Mouse (Mus musculus) lung, embryonic 14.5 days (tissue): ENCODE results near the gene Tes. TPM values are rescaled to one million over a fixed set of nuclear protein-coding genes. Genes with fewer than 3 reads are reported as not detected.

Experiments
- ATAC-seq: fragments of 200-750 bp; cut with Nextera tagmentation; 2 replicates; pipeline ENCODE4 v1.8.0; 2017; ENCODE audit warnings: mild to moderate bottlenecking, moderate TSS enrichment, moderate library complexity; ENCODE audit not compliant: insufficient read depth
- DNase-seq: peaks from one replicate; pipeline ENCODE4 v3.0.0-alpha.2; 2015
- H3K27ac ChIP-seq: fragments of 300-500 bp; sonication (generic); 2 replicates; pipeline ENCODE4 v1.5.1; 2014; ENCODE audit warnings: low read depth, mild to moderate bottlenecking, moderate library complexity
- H3K27me3 ChIP-seq: fragments of 300-500 bp; sonication (generic); 2 replicates; pipeline ENCODE4 v1.6.1; 2014; ENCODE audit warnings: low read length, control low read depth; ENCODE audit not compliant: insufficient read depth
- H3K36me3 ChIP-seq: fragments of 300-500 bp; sonication (generic); 2 replicates; pipeline ENCODE4 v1.6.1; 2014; ENCODE audit warnings: control low read depth; ENCODE audit not compliant: insufficient read depth
- H3K4me1 ChIP-seq: fragments of 300-500 bp; sonication (generic); 2 replicates; pipeline ENCODE4 v1.6.1; 2014; ENCODE audit warnings: antibody characterized with exemption, control low read depth; ENCODE audit not compliant: insufficient read depth
- H3K4me2 ChIP-seq: fragments of 300-500 bp; sonication (generic); 2 replicates; pipeline ENCODE4 v1.6.1; 2014; ENCODE audit warnings: mild to moderate bottlenecking
- H3K4me3 ChIP-seq: fragments of 300-500 bp; sonication (generic); 2 replicates; pipeline ENCODE4 v1.5.1; 2014; ENCODE audit warnings: low read depth, low read length
- H3K9ac ChIP-seq: fragments of 300-500 bp; sonication (generic); 2 replicates; pipeline ENCODE4 v1.6.1; 2014
- H3K9me3 ChIP-seq: fragments of 300-500 bp; sonication (generic); 2 replicates; pipeline ENCODE4 v1.6.1; 2016; ENCODE audit warnings: low read depth, low read length, control low read depth
- CTCF ChIP-seq: IDR thresholded peaks from 2 replicates; pipeline ENCODE4 v1.5.1; 2016; ENCODE audit warnings: antibody characterized with exemption, low read depth
- WGBS: fragments of 180-500 bp; shearing (Covaris S2); extraction: QIAGEN DNeasy Blood & Tissue Kit; methylation state at CpG from one replicate; pipeline ENCODE4 v1.1.7; 2014; 5-methylcytosine and 5-hydroxymethylcytosine counted together
- polyA plus RNA-seq: library from polyadenylated mRNA; unstranded; fragments of >200 nt; fragmentation: Nextera tagmentation; extraction: Ambion mirVana; gene quantifications from 2 replicates; pipeline ENCODE4 v1.2.1, GENCODE M21; 2014

Tes gene
- polyA plus RNA-seq, 1 experiment from 2014 or later = 77.0 TPM

DNA sequence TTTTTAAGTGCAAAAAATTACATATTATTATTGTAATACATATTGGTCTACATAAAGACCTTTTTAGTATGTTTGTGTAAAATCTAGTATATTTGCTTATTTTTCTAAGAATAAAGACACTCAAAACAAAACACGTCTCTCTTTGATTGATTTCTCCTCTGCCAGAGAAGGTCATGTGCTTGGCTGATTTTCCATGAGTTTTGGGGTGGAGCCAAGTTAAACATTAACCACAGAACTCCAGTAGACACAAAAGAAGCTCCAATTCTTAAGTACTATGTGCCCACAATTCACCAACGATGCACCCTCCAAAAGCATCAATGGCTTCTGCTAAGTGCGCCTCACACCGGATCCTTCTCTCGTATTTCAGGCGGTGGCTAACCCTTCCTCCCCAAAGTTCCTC lies 2.6 kb upstream of the Tes start:
- Histone ChIP-seq H3K4me1 (0 out of 2 replicates have a peak, but pooled peaks cover 3% of the 10 kb centered on the region), H3K27me3 (no peaks in the 10 kb centered on the region), H3K9me3 (no peaks in the 10 kb centered on the region), H3K27ac (no peak overlapping the region), H3K36me3 (no peaks in the 10 kb centered on the region), H3K4me3 (no peak overlapping the region), H3K9ac (no peak overlapping the region), H3K4me2 (no peak overlapping the region)
- WGBS = 61% methylated on average over 6 of the region's 6 CpGs
- DNase-seq = peak; percentile 79
- ATAC-seq = no peak
- TF ChIP-seq CTCF = no peak

DNA sequence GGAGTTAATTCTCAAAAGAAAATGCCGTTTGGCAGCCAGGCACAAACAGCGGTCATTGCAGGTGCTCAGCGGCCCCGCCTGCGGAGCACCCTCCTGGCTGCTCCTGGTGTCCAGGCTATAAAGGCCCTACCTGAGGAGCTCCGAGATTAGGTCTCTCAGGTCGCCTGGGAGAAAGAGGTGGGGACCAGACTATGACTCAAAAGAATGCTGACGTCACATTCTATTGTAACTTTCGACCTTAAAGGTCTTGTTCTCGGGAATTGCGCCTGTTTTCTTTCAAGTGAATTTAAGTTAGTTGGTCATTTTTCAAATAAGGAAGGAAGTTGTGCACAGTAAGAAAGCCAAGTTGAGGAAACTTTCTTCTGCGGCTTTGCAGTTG lies 831 bp downstream of the Tes start:
- H3K4me2 ChIP-seq = peak overlapping the region; percentile 83
- peak overlapping the region; percentile 72 for H3K4me3 ChIP-seq
- no peak for TF ChIP-seq CTCF
- H3K36me3 ChIP-seq = no peaks in the 10 kb centered on the region
- WGBS = 2% methylated on average over 12 of the region's 12 CpGs
- peak overlapping the region; percentile 89 for H3K9ac ChIP-seq
- peak; percentile 66 for ATAC-seq
- DNase-seq = peak; percentile 56
- H3K27me3 ChIP-seq = no peaks in the 10 kb centered on the region
- no peaks in the 10 kb centered on the region for H3K9me3 ChIP-seq
- H3K4me1 ChIP-seq = 0 out of 2 replicates have a peak, but pooled peaks cover 3% of the 10 kb centered on the region
- peak overlapping the region; percentile 81 for H3K27ac ChIP-seq

DNA sequence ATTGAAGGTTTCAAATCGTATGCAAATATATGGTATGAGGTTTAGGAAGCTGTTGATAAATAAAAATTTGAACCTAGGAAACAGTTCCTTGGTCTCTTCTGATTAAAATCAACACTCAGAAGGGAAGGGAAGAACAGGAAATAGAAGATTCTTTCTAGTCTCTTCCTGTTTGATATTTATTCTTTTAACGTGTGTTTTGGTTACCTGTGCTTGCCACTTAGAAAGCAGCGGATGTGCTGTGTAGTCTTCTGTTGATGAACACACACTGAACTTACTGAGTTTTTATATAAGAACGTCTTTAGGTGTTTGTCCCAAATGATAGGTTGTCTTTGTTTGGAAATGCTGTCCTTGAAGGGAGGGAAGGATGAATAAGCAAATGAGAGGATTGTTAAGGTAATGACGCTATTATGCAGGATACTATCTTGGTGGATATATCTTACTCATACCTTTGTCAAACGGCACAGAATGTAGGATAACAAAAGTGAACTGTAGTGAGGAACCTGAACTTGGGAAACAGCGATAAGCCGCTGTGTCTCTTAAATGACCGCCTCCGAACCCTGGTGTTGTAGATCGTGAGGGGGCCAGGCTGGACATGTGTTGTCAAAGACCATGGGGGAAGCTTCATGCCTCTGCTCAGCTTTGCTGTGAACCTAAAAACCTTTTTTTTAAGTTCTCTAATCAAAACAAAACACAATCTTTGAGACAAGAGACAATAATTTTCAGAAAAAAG lies 1.4 kb downstream of the Tes start:
- no peaks in the 10 kb centered on the region for H3K36me3 ChIP-seq
- H3K27ac ChIP-seq = no peak overlapping the region
- no peak for ATAC-seq
- DNase-seq = no peak
- H3K9ac ChIP-seq = peak overlapping the region; percentile 89
- peak overlapping the region; percentile 72 for H3K4me3 ChIP-seq
- H3K4me1 ChIP-seq = 0 out of 2 replicates have a peak, but pooled peaks cover 3% of the 10 kb centered on the region
- H3K9me3 ChIP-seq = no peaks in the 10 kb centered on the region
- 40% methylated on average over 11 of the region's 11 CpGs for WGBS
- peak overlapping the region; percentile 83 for H3K4me2 ChIP-seq
- TF ChIP-seq CTCF = no peak
- no peaks in the 10 kb centered on the region for H3K27me3 ChIP-seq

GRCm38 (mm10) chr6:17071899-17072298 lies 7.0 kb downstream of the Tes start:
- ATAC-seq = no peak
- Histone ChIP-seq H3K36me3 (no peaks in the 10 kb centered on the region), H3K4me3 (no peak overlapping the region), H3K4me2 (no peak overlapping the region), H3K9ac (no peak overlapping the region), H3K9me3 (no peaks in the 10 kb centered on the region), H3K4me1 (no peaks in the 10 kb centered on the region; the same call in 1 of the 2 replicates), H3K27me3 (no peaks in the 10 kb centered on the region), H3K27ac (no peak overlapping the region)
- WGBS = 76% methylated on average over 3 of the region's 3 CpGs
- DNase-seq = no peak
- TF ChIP-seq CTCF = no peak

DNA sequence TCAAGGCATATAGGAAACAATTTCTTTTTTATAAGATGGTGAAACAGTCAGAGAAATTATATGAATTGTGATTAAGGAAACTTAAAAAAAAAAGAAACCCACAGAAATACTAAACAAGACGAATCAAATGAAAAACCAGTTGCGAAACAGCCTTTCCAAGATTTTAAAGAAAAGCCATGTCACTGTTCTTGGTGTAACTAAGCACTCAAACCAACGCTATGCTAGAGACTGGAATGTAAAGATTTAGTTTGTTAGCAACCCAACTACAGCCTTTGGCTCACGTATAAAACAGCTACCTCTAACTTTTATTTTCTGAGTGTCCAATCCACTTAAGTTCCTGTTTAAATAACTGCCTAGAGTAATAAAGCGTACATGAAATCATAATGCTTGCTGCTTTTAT lies 7.4 kb downstream of the Tes start:
- Histone ChIP-seq H3K9me3 (no peaks in the 10 kb centered on the region), H3K4me2 (no peak overlapping the region), H3K4me1 (no peaks in the 10 kb centered on the region; the same call in 1 of the 2 replicates), H3K36me3 (no peaks in the 10 kb centered on the region), H3K27me3 (no peaks in the 10 kb centered on the region), H3K9ac (no peak overlapping the region), H3K4me3 (no peak overlapping the region), H3K27ac (no peak overlapping the region)
- DNase-seq (peak; percentile 37), ATAC-seq (no peak)
- no peak for TF ChIP-seq CTCF
- WGBS = 67% methylated on average over 5 of the region's 5 CpGs

DNA sequence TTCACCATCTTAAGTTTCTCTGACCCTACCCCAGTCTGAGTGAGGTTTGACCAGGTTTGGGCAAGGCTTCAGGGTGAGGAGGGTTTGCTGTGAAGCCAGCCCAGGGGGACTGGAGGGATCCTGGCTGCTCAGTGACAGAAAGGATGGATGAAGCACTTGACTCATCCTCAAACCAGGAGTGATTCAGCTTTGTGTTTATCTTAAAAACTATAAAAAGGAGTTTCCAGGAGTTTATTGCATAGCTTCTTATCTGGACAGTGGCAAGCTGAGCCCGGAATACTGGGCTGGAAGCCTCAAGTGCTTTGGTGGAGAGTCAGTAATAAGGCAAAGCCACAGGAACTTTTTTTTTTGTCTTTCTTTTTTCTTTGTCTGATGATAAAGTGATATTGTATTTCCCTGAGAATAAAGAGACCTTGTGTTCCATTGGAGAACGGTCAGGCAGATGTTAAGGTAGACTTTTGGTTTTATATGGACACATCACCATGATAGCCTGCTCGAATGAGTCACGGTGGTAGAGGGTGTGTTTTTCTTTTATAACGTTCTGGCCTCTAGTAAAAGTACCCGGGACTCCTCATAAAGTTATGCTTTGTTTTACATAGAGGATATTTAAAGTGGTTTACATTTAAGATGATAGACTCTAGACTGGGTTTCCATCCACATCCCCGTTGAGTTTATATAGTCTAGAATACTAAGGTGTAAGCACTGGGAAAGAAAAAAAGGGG lies 8.0 kb downstream of the Tes start:
- H3K9ac ChIP-seq = no peak overlapping the region
- H3K4me2 ChIP-seq = no peak overlapping the region
- TF ChIP-seq CTCF = no peak
- ATAC-seq (no peak), DNase-seq (no peak)
- H3K4me1 ChIP-seq = peaks cover 5% of the 10 kb centered on the region; the same call in 1 of the 2 replicates
- no peaks in the 10 kb centered on the region for H3K9me3 ChIP-seq
- H3K4me3 ChIP-seq = no peak overlapping the region
- no peak overlapping the region for H3K27ac ChIP-seq
- H3K36me3 ChIP-seq = no peaks in the 10 kb centered on the region
- H3K27me3 ChIP-seq = no peaks in the 10 kb centered on the region
- WGBS = 74% methylated on average over 7 of the region's 7 CpGs

GRCm38 (mm10) chr6:17077270-17077669 lies 12.3 kb downstream of the Tes start:
- H3K27me3 ChIP-seq = no peaks in the 10 kb centered on the region
- no peak for ATAC-seq
- no peak for DNase-seq
- H3K4me1 ChIP-seq = peaks cover 11% of the 10 kb centered on the region; the same call in 1 of the 2 replicates
- no peak for TF ChIP-seq CTCF
- 77% methylated on average over 9 of the region's 9 CpGs for WGBS
- H3K9me3 ChIP-seq = no peaks in the 10 kb centered on the region
- H3K4me3 ChIP-seq = no peak overlapping the region
- H3K27ac ChIP-seq = no peak overlapping the region
- H3K9ac ChIP-seq = no peak overlapping the region
- H3K4me2 ChIP-seq = no peak overlapping the region
- H3K36me3 ChIP-seq = no peaks in the 10 kb centered on the region
